Mouse (Mus musculus) left cerebral cortex, adult 6 months (tissue): Measurements from ENCODE around the gene Rasl11b. TPM values are rescaled to one million over a fixed set of nuclear protein-coding genes. Genes with fewer than 3 reads are reported as not detected.

ENCODE experiments used
- long read RNA-seq, 2 experiments: library from polyadenylated mRNA; unstranded; transcript quantifications; one replicate each; pipeline ENCODE4 v2.0.0; 2019 to 2020
- polyA plus RNA-seq: library from polyadenylated mRNA; unstranded; fragments of <200 nt; fragmentation: Nextera tagmentation; gene quantifications from 2 replicates; pipeline ENCODE4 v1.2.3, GENCODE M21; 2021

Rasl11b gene
- polyA plus RNA-seq, result 82.6 and 88.9 TPM in 2 replicates
- long read RNA-seq, experiment 1, transcript Rasl11b-201 (4 exons, 1,812 nt), result major isoform, 434 of 447 reads
- long read RNA-seq, experiment 1, partial matches to known transcripts, result 5 of 447 reads
- long read RNA-seq, experiment 1, other reads (novel, unspliced or antisense), result 6 of 447 reads
- long read RNA-seq, experiment 2, transcript Rasl11b-203 (1 exons, 1,582 nt), result minor isoform, 17 of 143 reads
- long read RNA-seq, experiment 2, transcript Rasl11b-201 (4 exons, 1,812 nt), result major isoform, 123 of 143 reads
- long read RNA-seq, experiment 2, partial matches to known transcripts, result 1 of 143 reads
- long read RNA-seq, experiment 2, other reads (novel, unspliced or antisense), result 2 of 143 reads

DNA sequence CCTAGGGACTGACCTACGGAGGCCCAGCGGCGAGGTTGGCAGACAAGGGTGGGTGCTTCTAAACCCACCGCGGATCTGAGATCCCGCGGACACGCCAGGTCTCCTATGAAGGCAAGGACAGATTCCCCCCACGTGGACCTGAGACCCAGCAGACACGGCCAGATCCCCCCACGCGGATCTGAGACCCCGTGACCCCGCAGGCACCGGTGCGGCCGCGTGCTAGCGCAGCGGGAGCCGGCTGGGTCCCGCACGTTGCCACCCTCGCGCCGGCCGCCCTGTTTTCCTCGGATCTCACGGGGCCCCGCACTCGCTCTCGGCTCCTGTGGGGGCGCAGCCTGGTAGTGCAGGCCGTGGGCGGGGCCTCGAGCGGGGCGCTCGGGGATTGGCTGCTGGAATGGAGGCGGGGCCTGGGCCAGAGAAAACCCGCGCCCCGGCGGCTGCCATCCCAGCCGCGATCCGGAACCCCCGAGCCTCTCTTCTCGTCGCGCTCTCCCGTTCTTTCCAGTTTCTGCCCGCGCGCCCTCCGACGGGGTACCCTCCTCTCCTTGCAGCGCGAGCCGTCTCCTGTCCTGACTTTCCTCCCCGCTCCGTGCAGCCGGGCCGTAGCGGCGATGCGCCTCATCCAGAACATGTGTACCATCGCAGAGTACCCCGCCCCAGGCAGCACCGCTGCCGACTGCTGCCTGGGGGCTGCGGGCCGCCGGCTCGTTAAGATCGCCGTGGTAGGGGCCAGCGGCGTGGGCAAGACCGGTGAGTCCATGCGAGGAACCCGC lies at the start of gene Rasl11b:
TSS of gene Rasl11b (plus strand) at position 446 of the 773 bp plus-strand sequence.

Other genes with a start within 250 kb of the Rasl11b start
- gene Usp46, start 126.9 kb upstream of the Rasl11b start, polyA plus RNA-seq, result 72.5 and 85.2 TPM in 2 replicates